Mouse (Mus musculus) midbrain, embryonic 15.5 days (tissue): ENCODE results near the gene Krtap9-3. TPM values are rescaled to one million over a fixed set of nuclear protein-coding genes. Genes with fewer than 3 reads are reported as not detected.
"Not testable (repeated sequence)": the region's sequence is repeated elsewhere in the genome, so short reads cannot be mapped to it uniquely, and the experiment has no call there.

Experiments used
- ATAC-seq: fragments of 200-750 bp; cut with Nextera tagmentation; replicated peaks from 2 replicates; pipeline ENCODE4 v1.8.0; 2017; ENCODE audit warnings: moderate TSS enrichment
- H3K27ac ChIP-seq: fragments of 300-500 bp; sonication (generic); 2 replicates; pipeline ENCODE4 v1.5.1; 2015; ENCODE audit warnings: mild to moderate bottlenecking, inconsistent platforms
- H3K27me3 ChIP-seq: fragments of 300-500 bp; sonication (generic); replicated peaks from 2 replicates; pipeline ENCODE4 v1.6.1; 2015; ENCODE audit warnings: inconsistent platforms
- H3K36me3 ChIP-seq: fragments of 300-500 bp; sonication (generic); replicated peaks from 2 replicates; pipeline ENCODE4 v1.6.1; 2015; ENCODE audit warnings: inconsistent platforms
- H3K4me1 ChIP-seq: fragments of 300-500 bp; sonication (generic); 2 replicates; pipeline ENCODE4 v1.6.1; 2015; ENCODE audit warnings: inconsistent platforms
- H3K4me2 ChIP-seq: fragments of 300-500 bp; sonication (generic); 2 replicates; pipeline ENCODE4 v1.6.1; 2015; ENCODE audit warnings: inconsistent platforms, mild to moderate bottlenecking, moderate library complexity
- H3K4me3 ChIP-seq: fragments of 300-500 bp; sonication (generic); 2 replicates; pipeline ENCODE4 v1.5.1; 2015; ENCODE audit warnings: mild to moderate bottlenecking, inconsistent platforms
- H3K9ac ChIP-seq: fragments of 300-500 bp; sonication (generic); 2 replicates; pipeline ENCODE4 v1.6.1; 2015; ENCODE audit warnings: mild to moderate bottlenecking, inconsistent platforms
- H3K9me3 ChIP-seq: fragments of 300-500 bp; sonication (generic); 2 replicates; pipeline ENCODE4 v1.6.1; 2016; ENCODE audit warnings: inconsistent platforms
- WGBS: fragments of 180-500 bp; shearing (Covaris S2); methylation state at CpG from one replicate; pipeline ENCODE4 v1.1.7; 2015; ENCODE audit warnings: mixed read lengths; 5-methylcytosine and 5-hydroxymethylcytosine counted together
- polyA plus RNA-seq: library from polyadenylated mRNA; unstranded; fragments of >200 nt; fragmentation: Nextera tagmentation; extraction: Ambion mirVana; gene quantifications from 2 replicates; pipeline ENCODE4 v1.2.1, GENCODE M21; 2015

The Krtap9-3 gene
- polyA plus RNA-seq, result not detected in 2 replicates

DNA sequence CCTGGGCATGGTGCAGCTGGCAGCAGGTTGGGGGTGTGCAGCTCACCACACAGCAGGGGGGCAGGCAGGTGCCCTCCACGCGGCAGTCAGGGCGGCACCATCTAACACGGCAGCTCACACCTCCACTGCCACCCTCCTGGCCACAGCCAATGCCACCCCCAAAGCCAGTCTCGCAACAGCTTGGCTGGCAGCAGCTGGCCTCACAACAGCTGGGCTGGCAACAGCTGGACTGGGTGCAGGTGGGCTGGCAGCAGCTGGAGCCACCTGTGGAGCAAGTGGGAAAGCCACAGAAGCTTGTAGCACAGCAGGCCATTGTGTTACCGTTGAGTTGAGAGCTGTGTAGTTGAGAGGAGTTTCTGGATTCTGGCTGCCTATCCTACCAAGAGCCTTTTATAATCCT lies at the start of gene Krtap9-3:
Krtap9-3 (minus strand) TSS at position 364 of the 400 bp plus-strand sequence.
- not testable (repeated sequence) for H3K27me3 ChIP-seq, H3K36me3 ChIP-seq, ATAC-seq, H3K4me3 ChIP-seq, H3K4me1 ChIP-seq, H3K9me3 ChIP-seq, H3K9ac ChIP-seq, H3K27ac ChIP-seq, H3K4me2 ChIP-seq
- 88% methylated on average over 6 of the region's 6 CpGs for WGBS

DNA sequence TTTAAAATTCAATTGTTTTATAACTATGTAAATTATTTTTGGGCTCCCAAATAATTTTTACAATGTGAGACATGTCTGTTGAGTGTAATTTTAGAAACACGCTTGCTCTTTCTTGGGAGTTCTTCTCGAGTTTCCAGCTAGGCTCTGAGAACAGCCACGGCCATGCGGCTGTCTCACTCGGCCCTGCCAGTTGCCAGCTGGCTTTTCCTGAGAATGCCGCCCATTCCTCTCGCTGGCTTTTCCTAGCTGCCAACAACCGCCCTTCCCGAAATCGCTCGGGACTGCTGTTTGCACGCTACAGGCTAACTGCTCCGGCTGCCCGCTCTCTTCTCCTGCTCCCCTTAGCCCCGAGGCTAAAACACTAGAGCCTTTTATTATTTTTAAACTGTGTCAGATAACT lies 48.5 kb upstream of the Krtap9-3 start:
- H3K4me2 ChIP-seq, result no peak overlapping the region
- 91% methylated on average over 15 of the region's 15 CpGs for WGBS
- no peaks in the 10 kb centered on the region for H3K27me3 ChIP-seq
- H3K4me3 ChIP-seq, result no peak overlapping the region
- H3K36me3 ChIP-seq, result no peaks in the 10 kb centered on the region
- H3K27ac ChIP-seq, result no peak overlapping the region
- ATAC-seq, result no peak
- H3K4me1 ChIP-seq, result no peaks in the 10 kb centered on the region
- no peaks in the 10 kb centered on the region for H3K9me3 ChIP-seq
- H3K9ac ChIP-seq, result no peak overlapping the region

DNA sequence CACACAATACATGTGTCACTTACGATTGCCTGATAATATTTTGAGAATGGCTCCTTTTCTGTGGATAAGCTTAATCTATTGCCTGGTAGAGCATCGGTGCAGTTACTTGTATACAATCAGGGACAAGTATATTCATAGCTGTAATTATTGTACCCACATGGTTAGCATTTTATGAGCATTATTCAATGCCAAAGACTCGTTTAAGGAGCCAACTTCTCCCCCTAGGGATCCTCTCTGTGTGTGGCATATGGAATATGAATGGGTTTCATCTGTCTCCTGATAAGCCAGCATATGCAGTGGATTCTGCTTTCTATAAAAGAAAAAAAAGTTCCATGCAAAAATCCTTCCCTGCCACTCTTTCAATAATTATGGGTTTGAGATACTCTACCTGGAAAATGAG lies 46.4 kb upstream of the Krtap9-3 start:
- Histone ChIP-seq H3K36me3 (no peaks in the 10 kb centered on the region), H3K27ac (no peak overlapping the region), H3K4me1 (no peaks in the 10 kb centered on the region), H3K27me3 (no peaks in the 10 kb centered on the region), H3K4me2 (no peak overlapping the region), H3K4me3 (no peak overlapping the region), H3K9me3 (no peaks in the 10 kb centered on the region), H3K9ac (no peak overlapping the region)
- no peak for ATAC-seq
- 70% methylated on average over 3 of the region's 3 CpGs for WGBS

DNA sequence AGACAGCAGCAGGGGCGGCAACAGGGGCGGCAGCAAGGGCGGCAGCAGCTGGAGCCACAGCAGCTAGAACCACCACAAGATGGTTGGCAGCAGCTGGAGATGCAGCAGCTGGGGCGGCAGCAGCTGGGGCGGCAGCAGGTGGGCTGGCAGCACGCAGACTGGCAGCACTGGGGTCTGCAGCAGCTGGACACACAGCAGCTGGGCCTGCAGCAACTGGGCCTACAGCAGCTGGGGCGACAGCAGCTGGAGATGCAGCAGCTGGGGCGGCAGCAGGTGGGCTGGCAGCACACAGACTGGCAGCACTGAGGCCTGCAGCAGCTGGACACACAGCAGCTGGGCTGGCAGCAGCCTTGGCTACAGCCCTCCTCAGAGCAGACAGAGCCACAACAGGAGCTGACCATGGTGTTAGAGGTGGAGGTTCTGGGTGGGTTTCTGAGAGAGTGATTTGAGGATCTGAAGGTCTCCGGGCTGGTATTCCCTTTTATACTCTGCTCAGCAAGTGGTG lies 45.8 kb upstream of the Krtap9-3 start, which contains the start of gene Krtap4-7:
Krtap4-7 (minus strand) TSS at position 455 of the 505 bp plus-strand sequence.
- H3K36me3 ChIP-seq, ATAC-seq, H3K27ac ChIP-seq, H3K4me1 ChIP-seq, H3K9me3 ChIP-seq, H3K4me3 ChIP-seq, H3K9ac ChIP-seq, H3K27me3 ChIP-seq, H3K4me2 ChIP-seq: not testable (repeated sequence)
- 89% methylated on average over 9 of the region's 9 CpGs for WGBS

DNA sequence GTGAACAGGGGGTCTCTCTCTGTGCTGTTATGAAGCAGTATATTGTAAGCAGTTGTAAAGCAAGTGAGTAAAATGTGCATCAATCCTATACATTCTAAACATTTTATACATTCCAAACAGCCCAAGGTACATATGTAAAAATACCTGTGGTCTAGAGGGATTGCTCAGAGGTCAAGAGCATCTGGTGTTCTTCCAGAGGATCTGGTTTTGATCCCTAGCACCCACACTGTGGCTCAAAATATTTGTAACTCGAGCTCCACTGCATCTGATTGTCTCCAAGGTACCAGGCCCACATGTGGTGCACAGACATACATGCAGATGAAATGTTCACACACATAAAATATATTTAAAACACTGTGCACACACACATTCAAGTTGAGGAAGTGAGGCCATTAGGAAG lies 43.0 kb upstream of the Krtap9-3 start:
- 55% methylated on average over 1 of the region's 1 CpGs for WGBS
- ATAC-seq, result no peak
- no peak overlapping the region for H3K4me2 ChIP-seq
- no peak overlapping the region for H3K9ac ChIP-seq
- H3K4me3 ChIP-seq, result no peak overlapping the region
- H3K4me1 ChIP-seq, result no peaks in the 10 kb centered on the region
- H3K9me3 ChIP-seq, result no peaks in the 10 kb centered on the region
- no peaks in the 10 kb centered on the region for H3K36me3 ChIP-seq
- H3K27ac ChIP-seq, result no peak overlapping the region
- H3K27me3 ChIP-seq, result no peaks in the 10 kb centered on the region

DNA sequence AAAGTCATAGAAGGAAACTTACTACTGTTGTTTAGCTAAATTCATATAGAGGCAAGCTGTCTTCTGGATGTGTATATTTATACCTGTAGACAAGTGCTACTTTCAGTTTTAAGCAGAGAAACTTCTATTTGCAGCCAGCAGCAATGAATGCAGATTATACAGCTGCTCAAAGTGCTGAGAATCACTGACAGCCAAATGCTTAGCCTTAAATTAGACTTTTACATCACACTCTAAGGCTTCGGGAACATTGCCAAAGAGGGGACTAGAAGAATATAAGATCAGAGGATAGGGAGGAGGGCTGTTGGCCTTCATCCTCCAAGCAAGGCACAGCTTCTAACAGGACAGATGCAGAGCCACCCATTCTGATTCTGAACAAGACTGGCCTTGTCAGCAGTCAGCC lies 39.2 kb upstream of the Krtap9-3 start:
- WGBS, result 73% methylated on average over 1 of the region's 1 CpGs

DNA sequence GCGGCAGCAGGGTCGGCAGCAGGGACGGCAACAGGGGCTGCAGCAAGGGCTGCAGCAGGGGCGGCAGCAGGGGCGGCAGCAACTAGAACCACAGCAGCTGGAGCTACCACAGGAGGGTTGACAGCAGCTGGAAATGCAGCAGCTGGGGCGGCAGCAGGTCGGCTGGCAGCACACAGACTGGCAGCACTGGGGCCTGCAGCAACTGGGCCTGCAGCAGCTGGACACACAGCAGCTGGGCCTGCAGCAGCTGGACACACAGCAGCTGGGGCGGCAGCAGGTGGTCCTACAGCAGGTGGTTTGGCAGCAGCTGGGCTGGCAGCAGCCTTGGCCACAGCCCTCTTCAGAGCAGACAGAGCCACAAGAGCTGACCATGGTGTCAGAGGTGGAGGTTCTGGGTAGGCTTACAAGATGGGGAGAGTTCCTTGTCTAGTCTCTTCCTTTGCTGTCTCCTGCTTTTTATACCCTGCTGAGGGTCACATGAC lies 36.8 kb upstream of the Krtap9-3 start, which contains the start of gene Krtap4-2:
Krtap4-2 (minus strand) TSS at position 432 of the 482 bp plus-strand sequence.
- ATAC-seq, result no peak
- Histone ChIP-seq H3K27ac (no peak within 1 kb of the TSS), H3K4me3 (no peak within 1 kb of the TSS), H3K36me3 (no peaks in the 10 kb centered on the region), H3K4me2 (no peak within 1 kb of the TSS), H3K9me3 (no peaks in the 10 kb centered on the region), H3K27me3 (no peaks in the 10 kb centered on the region), H3K9ac (no peak within 1 kb of the TSS), H3K4me1 (0 out of 2 replicates have a peak, but pooled peaks cover 5% of the 10 kb centered on the region)
- WGBS, result 42% methylated on average over 8 of the region's 8 CpGs

More for the DNA sequence above, 39.2 kb upstream of the Krtap9-3 start:
- H3K9ac ChIP-seq, result no peak overlapping the region
- no peak overlapping the region for H3K27ac ChIP-seq
- no peak for ATAC-seq
- H3K4me1 ChIP-seq, result 0 out of 2 replicates have a peak, but pooled peaks cover 5% of the 10 kb centered on the region
- H3K9me3 ChIP-seq, result no peaks in the 10 kb centered on the region
- no peaks in the 10 kb centered on the region for H3K36me3 ChIP-seq
- no peak overlapping the region for H3K4me2 ChIP-seq
- H3K27me3 ChIP-seq, result no peaks in the 10 kb centered on the region
- H3K4me3 ChIP-seq, result no peak overlapping the region

DNA sequence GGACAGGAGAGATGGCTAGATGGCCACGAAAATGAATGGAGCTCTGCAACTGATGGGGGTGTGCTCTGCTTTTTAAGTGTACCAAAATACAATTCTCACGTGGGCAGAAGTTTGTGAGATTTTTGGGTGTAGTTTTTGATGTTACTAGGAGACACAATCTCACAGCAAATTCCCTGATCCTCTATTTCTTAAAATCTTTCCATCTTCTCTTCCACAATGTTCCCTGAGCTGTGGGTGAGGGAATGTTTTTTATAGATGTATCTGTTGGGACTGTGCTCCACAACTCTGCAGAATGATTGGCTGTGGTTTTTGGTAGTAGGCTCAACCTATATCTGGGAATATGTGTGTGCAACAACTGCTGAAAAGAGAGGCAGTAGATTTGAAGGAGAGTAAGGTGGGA lies 35.4 kb upstream of the Krtap9-3 start:
- no peak overlapping the region for H3K4me3 ChIP-seq
- WGBS, result 84% methylated on average over 2 of the region's 2 CpGs
- H3K4me1 ChIP-seq, result 0 out of 2 replicates have a peak, but pooled peaks cover 5% of the 10 kb centered on the region
- no peaks in the 10 kb centered on the region for H3K27me3 ChIP-seq
- H3K27ac ChIP-seq, result no peak overlapping the region
- no peak for ATAC-seq
- H3K9ac ChIP-seq, result no peak overlapping the region
- H3K36me3 ChIP-seq, result no peaks in the 10 kb centered on the region
- H3K9me3 ChIP-seq, result no peaks in the 10 kb centered on the region
- H3K4me2 ChIP-seq, result no peak overlapping the region

DNA sequence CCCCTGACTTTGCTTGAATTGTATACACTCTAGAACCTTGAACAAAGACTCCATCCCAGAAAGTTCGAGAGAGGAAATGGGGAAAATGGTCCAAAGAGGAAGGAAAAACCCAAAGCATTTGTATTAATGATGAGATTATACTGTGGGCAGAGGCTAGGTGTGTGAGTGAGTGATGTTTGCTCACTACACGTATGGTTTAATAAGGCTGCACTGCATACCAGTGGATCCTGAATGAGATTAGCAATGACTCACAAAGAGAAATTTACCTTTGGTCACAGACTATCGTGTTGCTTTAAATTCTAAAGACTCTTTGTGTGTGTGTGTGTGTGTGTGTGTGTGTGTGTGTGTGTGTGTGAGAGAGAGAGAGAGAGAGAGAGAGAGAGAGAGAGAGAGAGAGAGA lies 33.0 kb upstream of the Krtap9-3 start:
- ATAC-seq, result no peak
- H3K9ac ChIP-seq, result no peak overlapping the region
- WGBS, result 80% methylated on average over 3 of the region's 3 CpGs

DNA sequence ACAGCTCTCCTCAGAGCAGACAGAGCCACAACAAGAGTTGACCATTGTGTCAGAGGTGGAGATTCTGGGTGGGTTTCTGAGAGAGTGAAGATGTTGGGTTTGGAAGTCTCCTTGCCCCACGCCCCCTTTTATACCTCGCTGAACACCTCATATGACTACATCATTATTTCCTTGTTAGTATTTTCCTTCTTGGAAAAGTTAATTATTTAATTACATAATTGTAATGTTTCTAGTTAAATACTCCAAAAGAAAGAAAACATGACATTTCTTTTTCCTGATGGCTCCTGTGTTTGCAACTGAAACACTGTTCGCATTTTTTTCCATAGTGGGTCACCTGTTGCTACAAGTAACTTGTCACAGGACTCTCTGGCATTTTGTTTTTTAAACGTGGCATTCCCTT lies 30.2 kb upstream of the Krtap9-3 start, which contains the start of gene Krtap4-1:
Krtap4-1 (minus strand) TSS at position 101 of the 400 bp plus-strand sequence.
- Histone ChIP-seq H3K9me3 (no peaks in the 10 kb centered on the region), H3K27ac (no peak within 1 kb of the TSS), H3K4me1 (no peaks in the 10 kb centered on the region), H3K27me3 (no peaks in the 10 kb centered on the region), H3K4me3 (no peak within 1 kb of the TSS), H3K36me3 (no peaks in the 10 kb centered on the region), H3K9ac (no peak within 1 kb of the TSS), H3K4me2 (no peak within 1 kb of the TSS)
- ATAC-seq, result no peak
- 82% methylated on average over 4 of the region's 4 CpGs for WGBS

More for the DNA sequence above, 33.0 kb upstream of the Krtap9-3 start:
- Histone ChIP-seq H3K36me3 (no peaks in the 10 kb centered on the region), H3K27ac (no peak overlapping the region), H3K4me1 (0 out of 2 replicates have a peak, but pooled peaks cover 5% of the 10 kb centered on the region), H3K9me3 (no peaks in the 10 kb centered on the region), H3K4me2 (no peak overlapping the region), H3K27me3 (no peaks in the 10 kb centered on the region), H3K4me3 (no peak overlapping the region)

DNA sequence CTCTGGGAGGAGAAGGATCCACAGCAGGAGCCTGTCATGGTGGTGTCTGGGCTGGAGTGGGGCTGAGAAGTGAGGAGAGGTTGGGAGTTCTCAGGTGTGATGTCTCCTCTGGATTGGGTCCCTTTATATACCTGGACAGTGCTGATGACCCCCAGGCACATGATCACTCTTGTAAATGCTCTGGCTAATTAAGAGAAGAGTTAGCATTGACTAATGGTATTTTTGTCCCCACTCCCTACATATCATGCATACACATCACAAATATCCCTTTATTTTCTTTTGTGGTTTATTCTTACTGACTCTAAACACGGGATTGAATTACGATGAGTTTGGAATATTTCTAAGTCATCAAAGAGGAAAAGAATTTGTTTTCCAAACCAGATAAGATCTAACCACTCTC lies 22.4 kb upstream of the Krtap9-3 start, which contains the start of gene Gm11562:
Gm11562 (minus strand) TSS at position 101 of the 400 bp plus-strand sequence.
- no peak within 1 kb of the TSS for H3K27ac ChIP-seq
- no peaks in the 10 kb centered on the region for H3K36me3 ChIP-seq
- no peaks in the 10 kb centered on the region for H3K4me1 ChIP-seq
- H3K9ac ChIP-seq, result no peak within 1 kb of the TSS
- no peak for ATAC-seq
- H3K27me3 ChIP-seq, result no peaks in the 10 kb centered on the region
- H3K9me3 ChIP-seq, result no peaks in the 10 kb centered on the region
- no peak within 1 kb of the TSS for H3K4me2 ChIP-seq
- no peak within 1 kb of the TSS for H3K4me3 ChIP-seq
- WGBS, result 85% methylated on average over 2 of the region's 2 CpGs

DNA sequence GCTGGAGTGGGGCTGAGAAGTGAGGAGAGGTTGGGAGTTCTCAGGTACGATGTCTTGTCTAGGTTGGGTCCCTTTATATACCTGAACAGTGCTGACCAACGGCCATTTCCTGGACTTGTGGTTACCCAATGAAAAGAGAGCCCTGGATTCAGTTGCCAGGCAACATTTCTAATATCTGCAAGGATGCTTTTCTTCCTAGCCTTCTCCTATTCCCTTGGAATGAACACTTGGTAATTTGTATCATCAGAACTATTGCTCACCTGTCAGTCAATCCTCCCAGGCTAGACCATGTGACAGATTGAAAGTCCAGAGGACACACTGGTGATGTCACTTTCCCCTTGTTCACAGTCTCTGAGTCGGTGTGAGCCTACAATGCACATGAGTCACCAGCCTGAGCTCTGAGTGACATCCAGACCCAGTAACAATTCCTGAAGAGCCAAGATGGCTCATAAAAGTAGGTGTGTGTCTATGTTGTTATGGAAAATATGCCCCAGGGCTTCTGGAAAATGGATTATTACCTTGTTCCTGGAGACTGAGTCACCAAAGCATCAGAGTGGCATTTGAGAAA lies 17.0 kb upstream of the Krtap9-3 start, which contains the start of gene Krtap2-4:
Krtap2-4 (minus strand) TSS at position 51 of the 568 bp plus-strand sequence.
- ATAC-seq, result no peak
- Histone ChIP-seq H3K36me3 (no peaks in the 10 kb centered on the region), H3K4me2 (no peak within 1 kb of the TSS), H3K27me3 (no peaks in the 10 kb centered on the region), H3K9me3 (no peaks in the 10 kb centered on the region), H3K4me1 (no peaks in the 10 kb centered on the region), H3K27ac (no peak within 1 kb of the TSS), H3K4me3 (no peak within 1 kb of the TSS), H3K9ac (no peak within 1 kb of the TSS)
- 68% methylated on average over 3 of the region's 3 CpGs for WGBS

DNA sequence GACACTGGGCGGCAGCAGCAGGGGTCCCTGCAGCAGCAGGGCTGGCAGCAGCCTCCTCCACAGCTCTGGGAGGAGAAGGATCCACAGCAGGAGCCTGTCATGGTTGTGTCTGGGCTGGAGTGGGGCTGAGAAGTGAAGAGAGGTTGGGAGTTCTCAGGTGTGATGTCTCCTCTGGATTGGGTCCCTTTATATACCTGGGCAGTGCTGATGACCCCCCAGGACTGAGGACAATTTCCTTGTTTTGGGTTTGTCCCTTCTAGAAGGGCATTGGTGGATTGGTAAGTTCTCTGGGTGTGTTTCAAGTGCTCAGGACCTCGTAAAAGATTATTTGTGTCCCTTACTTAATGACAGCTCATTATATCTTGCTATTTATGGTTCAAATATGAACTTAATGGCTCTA lies 12.2 kb upstream of the Krtap9-3 start, which contains the start of gene Gm11937:
Gm11937 (minus strand) TSS at position 101 of the 400 bp plus-strand sequence.
- not testable (repeated sequence) for H3K4me3 ChIP-seq, ATAC-seq, H3K9me3 ChIP-seq, H3K9ac ChIP-seq, H3K36me3 ChIP-seq, H3K4me2 ChIP-seq, H3K27me3 ChIP-seq, H3K27ac ChIP-seq, H3K4me1 ChIP-seq
- 78% methylated on average over 1 of the region's 2 CpGs for WGBS
